Mouse (Mus musculus): ENCODE measurements around the gene Siah1b.

GRCm38 (mm10) chrX:164035931-164036330, 40.4 kb downstream of the Siah1b start:
- no peak for TF ChIP-seq CTCF (IDR thresholded peaks at IDR 0.05; ENCODE audit: low read depth, low read length)
- no peak for TF ChIP-seq GATA1 (IDR thresholded peaks at IDR 0.05; ENCODE audit: borderline replicate concordance, low read length)
- TF ChIP-seq GATA2 (IDR thresholded peaks at IDR 0.05; ENCODE audit: borderline replicate concordance, low read depth, low read length): no peak
